Mouse (Mus musculus): ENCODE results near the gene Vwa5b1.

DNA sequence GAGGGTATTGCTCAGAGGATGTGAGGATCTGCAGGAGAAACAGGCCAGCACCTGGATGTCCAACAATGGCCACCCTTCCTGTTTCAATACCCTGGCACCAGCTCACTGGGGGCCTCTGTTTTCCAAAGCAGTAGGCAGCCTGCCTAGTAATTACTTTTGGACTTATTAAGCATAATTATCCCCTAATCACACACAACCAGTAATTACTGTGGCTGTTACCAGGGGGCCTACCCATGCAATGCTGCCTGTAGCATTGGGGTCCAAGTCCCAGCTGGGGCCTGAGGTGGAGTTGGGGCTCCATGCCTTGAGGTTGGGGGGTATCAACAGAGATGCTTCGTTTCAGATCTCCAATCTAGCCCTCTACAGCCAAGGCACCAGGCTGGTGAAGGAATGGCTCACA is 82.6 kb downstream of the Vwa5b1 start:
- no peak for TF ChIP-seq CTCF (IDR thresholded peaks at IDR 0.05; ENCODE audit: borderline replicate concordance, extremely low read depth, insufficient read depth, insufficient read length)
- no peak for TF ChIP-seq POLR2A (IDR thresholded peaks at IDR 0.05; ENCODE audit: borderline replicate concordance, extremely low read depth, insufficient read depth, insufficient read length, poor library complexity, severe bottlenecking)

Measured in brain, embryonic 14.5 days (tissue).